Mouse (Mus musculus): ENCODE measurements around the gene Cdc34.

Gene Cdc34

DNA sequence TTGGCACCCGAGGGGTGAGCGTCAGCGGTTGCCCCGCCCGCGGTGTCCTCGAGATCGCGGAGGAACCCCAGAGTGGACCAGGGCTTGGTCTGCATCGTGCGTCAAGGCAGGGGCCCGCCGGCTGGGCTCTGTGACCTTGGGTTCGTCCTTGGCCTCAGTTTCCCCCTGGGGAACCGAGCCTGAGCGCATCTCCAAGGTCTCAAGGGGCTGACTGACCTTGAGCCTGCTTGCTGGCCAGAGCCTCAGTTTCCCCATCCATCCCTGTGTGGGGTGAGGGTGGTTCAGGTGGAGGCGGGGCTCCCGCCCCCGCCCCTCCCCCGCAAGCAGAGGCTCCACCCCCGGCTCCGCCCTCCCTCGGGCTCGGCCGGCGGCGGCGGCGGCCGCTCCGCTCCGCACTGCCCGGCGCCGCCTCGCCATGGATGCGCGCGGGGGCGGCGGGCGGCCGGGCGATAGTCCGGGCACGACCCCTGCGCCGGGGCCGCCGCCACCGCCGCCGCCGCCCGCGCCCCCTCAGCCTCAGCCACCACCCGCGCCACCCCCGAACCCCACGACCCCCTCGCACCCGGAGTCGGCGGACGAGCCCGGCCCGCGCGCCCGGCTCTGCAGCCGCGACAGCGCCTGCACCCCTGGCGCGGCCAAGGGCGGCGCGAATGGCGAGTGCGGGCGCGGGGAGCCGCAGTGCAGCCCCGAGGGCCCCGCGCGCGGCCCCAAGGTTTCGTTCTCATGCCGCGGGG lies 34.4 kb downstream of the Cdc34 start, which contains the start of gene Hcn2:
Gene Hcn2, plus strand, starts transcription at position 381 of the 734 bp plus-strand sequence.
- DNase-seq (ENCODE audit: low spot score) = no peak

DNA sequence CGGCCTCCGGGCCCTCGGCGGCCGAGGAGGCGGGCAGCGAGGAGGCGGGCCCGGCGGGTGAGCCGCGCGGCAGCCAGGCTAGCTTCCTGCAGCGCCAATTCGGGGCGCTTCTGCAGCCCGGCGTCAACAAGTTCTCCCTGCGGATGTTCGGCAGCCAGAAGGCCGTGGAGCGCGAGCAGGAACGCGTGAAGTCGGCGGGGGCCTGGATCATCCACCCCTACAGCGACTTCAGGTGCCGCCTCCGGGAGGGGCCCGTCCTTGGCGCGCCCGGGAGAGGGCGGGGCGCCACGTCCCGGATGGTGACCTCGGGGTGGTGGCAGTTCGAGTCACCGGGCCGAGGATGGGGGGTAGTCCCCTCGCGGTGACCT lies 35.0 kb downstream of the Cdc34 start:
- DNase-seq (ENCODE audit: low spot score) = no peak

- no peak for DNase-seq (ENCODE audit: low spot score)
Observed at GRCm38 (mm10) chr10:79717640-79718357, 35.8 kb downstream of the Cdc34 start.

DNA sequence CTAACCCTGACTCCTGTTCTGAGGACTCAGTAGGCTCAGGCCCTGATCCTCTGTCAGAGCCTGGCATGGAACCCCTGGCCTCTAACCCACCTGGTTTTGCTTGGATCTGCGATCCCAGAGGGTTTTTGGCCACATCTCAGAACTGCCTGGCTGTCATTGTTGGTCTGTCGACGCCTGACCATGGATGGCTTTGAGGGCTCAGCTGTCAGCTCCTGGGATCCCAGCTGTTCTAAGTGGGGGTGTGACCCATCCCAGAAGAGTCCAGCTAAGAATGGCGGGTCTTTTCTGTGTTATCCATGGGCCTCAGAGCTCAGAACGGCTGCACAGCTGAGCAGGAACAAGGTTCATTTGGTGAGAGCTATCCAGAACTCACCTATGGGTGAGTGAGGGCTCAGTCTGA lies 39.1 kb downstream of the Cdc34 start:
- DNase-seq (ENCODE audit: low spot score) = no peak

DNA sequence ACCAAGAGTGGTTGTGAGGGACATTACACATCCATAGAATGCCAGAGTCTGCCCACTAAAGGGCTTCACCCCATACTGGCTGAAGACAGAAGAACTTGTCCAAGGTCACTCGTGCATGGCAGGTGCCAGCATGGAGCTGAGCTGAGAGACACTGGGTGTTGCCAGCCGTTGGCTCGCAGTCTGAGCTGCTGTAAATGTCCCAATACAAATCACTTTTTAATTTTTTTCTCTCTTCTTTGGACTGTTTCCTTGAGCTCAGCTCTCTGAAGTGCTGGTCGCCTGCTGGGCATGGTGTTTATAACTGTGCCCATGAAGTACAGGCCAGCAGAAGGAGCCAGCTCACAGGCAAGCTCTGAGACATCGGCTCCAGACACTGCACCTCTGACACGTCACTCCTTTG lies 41.1 kb downstream of the Cdc34 start:
- DNase-seq (ENCODE audit: low spot score) = no peak

GRCm38 (mm10) chr10:79723692-79724091 lies 41.7 kb downstream of the Cdc34 start:
- DNase-seq (ENCODE audit: low spot score) = no peak

GRCm38 (mm10) chr10:79726090-79726489 lies 44.1 kb downstream of the Cdc34 start:
- peak; percentile 60 for DNase-seq (ENCODE audit: low spot score)

DNA sequence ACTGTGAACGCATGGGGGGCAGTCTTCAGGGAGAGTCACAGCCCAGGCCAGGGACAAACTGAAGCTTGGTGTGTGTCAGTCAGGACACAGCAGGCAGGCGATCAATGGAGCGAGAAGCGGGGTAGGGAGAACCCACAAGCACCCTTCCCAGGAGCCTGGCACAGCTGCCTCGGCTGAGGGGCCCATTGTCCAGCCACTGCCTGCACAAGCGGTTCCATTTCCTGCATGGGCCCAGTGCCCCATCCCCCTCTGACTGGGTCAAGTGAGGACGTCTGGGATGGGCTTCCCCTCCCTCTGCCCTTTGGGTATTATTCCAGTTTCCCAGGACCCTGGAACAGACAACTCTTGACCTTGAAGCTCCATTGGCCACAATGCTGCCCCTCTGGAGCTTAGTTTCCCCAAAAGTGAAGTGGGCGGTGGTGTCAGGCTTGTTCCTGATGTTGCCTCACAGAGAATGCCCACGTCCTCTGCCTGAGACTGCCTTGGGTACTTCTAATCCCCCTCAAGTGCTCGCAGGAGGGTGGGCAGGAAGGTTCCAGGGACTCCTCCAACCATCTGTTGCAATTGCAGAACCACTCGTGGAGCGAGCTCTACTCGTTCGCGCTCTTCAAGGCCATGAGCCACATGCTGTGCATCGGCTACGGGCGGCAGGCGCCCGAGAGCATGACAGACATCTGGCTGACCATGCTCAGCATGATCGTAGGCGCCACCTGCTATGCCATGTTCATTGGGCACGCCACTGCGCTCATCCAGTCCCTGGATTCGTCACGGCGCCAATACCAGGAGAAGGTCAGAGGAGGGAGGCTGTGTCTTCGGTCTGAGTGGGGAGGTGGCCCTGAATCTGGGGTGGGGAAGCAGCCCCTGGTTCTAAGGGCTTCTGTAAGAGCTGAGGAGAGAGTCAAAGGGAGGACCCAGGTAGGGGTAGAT lies 46.6 kb downstream of the Cdc34 start:
- peak; percentile 55 for DNase-seq (ENCODE audit: low spot score)

DNA sequence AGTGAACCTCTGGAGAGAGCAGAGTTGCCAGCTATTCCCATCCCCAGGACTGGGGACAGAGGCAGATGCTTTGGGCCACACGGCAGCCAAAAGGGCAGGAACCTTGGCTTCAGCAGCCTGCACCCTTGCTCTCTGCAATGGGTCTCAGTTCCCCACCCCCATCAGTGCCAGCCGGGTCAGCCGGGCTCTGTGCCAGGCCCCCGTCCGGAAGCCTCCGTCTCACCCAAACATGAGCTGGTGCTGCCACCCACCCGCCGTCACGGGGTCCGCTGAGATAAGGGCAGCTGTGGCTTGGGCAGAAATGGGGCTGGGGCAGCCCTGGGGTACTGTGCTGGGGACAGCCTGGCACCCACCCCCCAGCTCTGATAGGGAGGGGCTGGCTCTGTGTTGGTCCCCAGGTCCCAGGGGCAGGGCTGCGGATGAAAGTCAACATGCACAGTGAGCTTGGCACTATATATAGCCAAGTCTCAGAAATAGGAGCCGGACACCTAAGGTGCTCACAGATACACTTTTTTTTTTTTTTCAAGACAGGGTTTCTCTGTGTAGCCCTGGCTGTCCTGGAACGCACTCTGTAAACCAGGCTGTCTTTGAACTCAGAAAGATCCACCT lies 47.5 kb downstream of the Cdc34 start:
- DNase-seq (ENCODE audit: low spot score) = peak; percentile 68

DNA sequence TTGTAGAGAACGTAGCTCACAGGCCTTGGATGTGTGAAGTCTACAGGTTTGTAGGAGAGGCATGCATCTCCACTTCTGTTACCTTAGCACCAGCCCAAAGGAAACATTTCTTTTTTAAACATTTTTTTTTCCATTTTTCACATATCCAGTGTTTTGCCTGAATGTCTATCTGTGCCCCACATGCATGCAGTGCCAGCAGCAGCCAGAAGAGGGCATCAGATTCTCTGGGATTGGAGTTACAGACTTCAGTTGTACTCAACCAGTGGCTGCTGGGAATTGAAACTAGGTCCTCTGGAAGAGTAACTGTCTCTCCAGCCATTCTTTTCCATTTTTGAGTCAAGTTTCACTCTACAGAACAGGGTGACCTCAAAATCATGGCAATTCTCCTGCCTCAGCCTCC lies 50.5 kb downstream of the Cdc34 start:
- DNase-seq (ENCODE audit: low spot score) = no peak

- DNase-seq (ENCODE audit: low spot score) = no peak
Observed at GRCm38 (mm10) chr10:79733847-79734246, 51.9 kb downstream of the Cdc34 start.

- DNase-seq (ENCODE audit: low spot score) = no peak
Observed at GRCm38 (mm10) chr10:79735361-79735760, 53.4 kb downstream of the Cdc34 start.

- DNase-seq (ENCODE audit: low spot score) = no peak
Observed at GRCm38 (mm10) chr10:79736706-79737105, 54.7 kb downstream of the Cdc34 start.
